Comparison of ENCODE assay signal across 10 mouse cellular contexts in genomic region chr13:55636185-55636983, GRCm38 (mm10). TPM values are rescaled to one million over a fixed set of nuclear protein-coding genes. Genes with fewer than 3 reads are reported as not detected.
DNase-seq lines count a peak whose midpoint lies in the region; ATAC-seq lines count a peak whose summit lies in the region.
"Had no signal": no experiment of that assay in that cellular context is flagged by ENCODE, and none has a peak within 500 bp of the region (broad histone marks: within the 10 kb centered on the region; RNA-seq: fewer than 3 reads in every experiment).

No protein-coding gene starts in this region.

- no peak for ATAC-seq in neural tube, embryonic 11.5 days (ENCODE audit: insufficient read depth, low FRiP score, low TSS enrichment)
- no peak for ATAC-seq in limb, embryonic 13.5 days (ENCODE audit: low FRiP score, low read depth)
- no peak for ATAC-seq in neural tube, embryonic 15.5 days (ENCODE audit: low FRiP score)
- no peak for ATAC-seq in erythroid progenitor cell, adult 5-6 weeks (replicated peaks; ENCODE audit: low FRiP score, poor library complexity, severe bottlenecking)

- H3K36me3 ChIP-seq in heart, embryonic 10.5 days: peaks cover 50% of the 10 kb centered on the region
- peaks cover 2% of the 10 kb centered on the region; the same call in 1 of the 2 replicates for H3K36me3 ChIP-seq in neural tube, embryonic 11.5 days (ENCODE audit: control insufficient read depth, insufficient read depth, low read length)
- H3K36me3 ChIP-seq in limb, embryonic 13.5 days: peaks cover 55% of the 10 kb centered on the region
- H3K36me3 ChIP-seq in neural tube, embryonic 15.5 days: peaks cover 54% of the 10 kb centered on the region

- intact Hi-C loops in heart, postnatal 14 days (cut with DNase I): no loop called here

- peak overlapping the region; percentile 87 for H3K4me3 ChIP-seq in heart, embryonic 10.5 days
- no peak overlapping the region for H3K4me3 ChIP-seq in neural tube, embryonic 11.5 days (ENCODE audit: low read depth, low read length)
- H3K4me3 ChIP-seq in limb, embryonic 13.5 days: peak overlapping the region; percentile 99
- no peak overlapping the region; the same call in 1 of the 2 replicates for H3K4me3 ChIP-seq in neural tube, embryonic 15.5 days (replicated peaks)

- H3K9ac ChIP-seq in neural tube, embryonic 11.5 days (ENCODE audit: low read length): no peak overlapping the region
- H3K9ac ChIP-seq in limb, embryonic 13.5 days: no peak overlapping the region
- H3K9ac ChIP-seq in neural tube, embryonic 15.5 days (replicated peaks): no peak overlapping the region

- WGBS in heart, embryonic 10.5 days: 90% methylated on average over 14 of the region's 14 CpGs
- WGBS in neural tube, embryonic 11.5 days: 89% methylated on average over 14 of the region's 14 CpGs
- 91% methylated on average over 14 of the region's 14 CpGs for WGBS in limb, embryonic 13.5 days
- 95% methylated on average over 14 of the region's 14 CpGs for WGBS in neural tube, embryonic 15.5 days

- H3K4me2 ChIP-seq in neural tube, embryonic 11.5 days (ENCODE audit: low read depth): peak overlapping the region; percentile 81; the same call in 1 of the 2 replicates
- peak overlapping the region; percentile 89 for H3K4me2 ChIP-seq in limb, embryonic 13.5 days (replicated peaks)
- peak overlapping the region; percentile 80 for H3K4me2 ChIP-seq in neural tube, embryonic 15.5 days

- H3K4me1 ChIP-seq in heart, embryonic 10.5 days: peaks cover 16% of the 10 kb centered on the region; the same call in 1 of the 2 replicates
- peaks cover 4% of the 10 kb centered on the region; the same call in 1 of the 2 replicates for H3K4me1 ChIP-seq in neural tube, embryonic 11.5 days (ENCODE audit: control insufficient read depth, insufficient read depth, low read length)
- peaks cover 17% of the 10 kb centered on the region for H3K4me1 ChIP-seq in limb, embryonic 13.5 days
- peaks cover 19% of the 10 kb centered on the region for H3K4me1 ChIP-seq in neural tube, embryonic 15.5 days

- H3K27me3 ChIP-seq in heart, embryonic 10.5 days (ENCODE audit: insufficient read depth, poor library complexity, severe bottlenecking): no peaks in the 10 kb centered on the region
- H3K27me3 ChIP-seq in neural tube, embryonic 11.5 days (ENCODE audit: control insufficient read depth, insufficient read depth, low read length): no peaks in the 10 kb centered on the region
- H3K27me3 ChIP-seq in limb, embryonic 13.5 days: no peaks in the 10 kb centered on the region
- H3K27me3 ChIP-seq in neural tube, embryonic 15.5 days (replicated peaks): no peaks in the 10 kb centered on the region

- H3K9me3 ChIP-seq in heart, embryonic 10.5 days: no peaks in the 10 kb centered on the region
- no peaks in the 10 kb centered on the region for H3K9me3 ChIP-seq in neural tube, embryonic 11.5 days (ENCODE audit: control insufficient read depth, low read length)
- H3K9me3 ChIP-seq in limb, embryonic 13.5 days: no peaks in the 10 kb centered on the region
- H3K9me3 ChIP-seq in neural tube, embryonic 15.5 days (replicated peaks): no peaks in the 10 kb centered on the region

- H3K27ac ChIP-seq in heart, embryonic 10.5 days: no peak overlapping the region
- no peak overlapping the region for H3K27ac ChIP-seq in neural tube, embryonic 11.5 days (ENCODE audit: low read depth, low read length)
- H3K27ac ChIP-seq in limb, embryonic 13.5 days: no peak overlapping the region
- no peak overlapping the region for H3K27ac ChIP-seq in neural tube, embryonic 15.5 days (replicated peaks)

- no peak for DNase-seq in heart, embryonic 10.5 days (ENCODE audit: low spot score)
- DNase-seq in heart, postnatal 14 days: no peak
- no peak for DNase-seq in neural tube, embryonic 11.5 days (ENCODE audit: low spot score)
- DNase-seq in neural tube, embryonic 10.5 days (ENCODE audit: extremely low spot score, low spot score): no peak
- DNase-seq in adrenal gland, adult (ENCODE audit: inconsistent age in 2 of 2, low spot score in 1 of 2): no peak
- DNase-seq: adrenal gland, postnatal 14 days; right cerebral cortex, adult 18-20 months had no signal

RNA-seq across cellular contexts. Expression of gene Ddx46, which starts 1.6 kb away (rescaled TPM):
- 26.8 and 36.4 TPM in 2 replicates for polyA plus RNA-seq in heart, embryonic 10.5 days (2016; fragmentation: Nextera tagmentation; extraction: Ambion mirVana)
- total RNA-seq in heart, postnatal 14 days (2021): 10 to 100 TPM; 26.0 TPM
- polyA plus RNA-seq in neural tube, embryonic 11.5 days (2014; fragmentation: Nextera tagmentation; extraction: Ambion mirVana): 52.9 and 53.4 TPM in 2 replicates
- 38.8 and 39.9 TPM in 2 replicates for polyA plus RNA-seq in limb, embryonic 13.5 days (2015; fragmentation: Nextera tagmentation; extraction: Ambion mirVana)
- 22.0 and 25.5 TPM in 2 replicates for polyA plus RNA-seq in neural tube, embryonic 15.5 days (2015; fragmentation: Nextera tagmentation; extraction: Ambion mirVana)
- total RNA-seq in erythroid progenitor cell, adult 5-6 weeks (2015; ENCODE audit: low replicate concordance): 40.7 and 51.2 TPM in 2 replicates
- 65.6 and 83.3 TPM in 2 replicates for total RNA-seq in erythroid progenitor cell, adult 5-6 weeks (2017; ENCODE audit: low replicate concordance)

RNA-seq across cellular contexts. Expression of gene Caml, which starts 13.6 kb away (rescaled TPM):
- polyA plus RNA-seq in heart, embryonic 10.5 days (2016; fragmentation: Nextera tagmentation; extraction: Ambion mirVana): 31.3 and 41.8 TPM in 2 replicates
- 10 to 100 TPM; 13.9 to 14.1 TPM for total RNA-seq in heart, postnatal 14 days (2021)
- 68.0 and 69.2 TPM in 2 replicates for polyA plus RNA-seq in neural tube, embryonic 11.5 days (2014; fragmentation: Nextera tagmentation; extraction: Ambion mirVana)
- 71.8 and 77.7 TPM in 2 replicates for polyA plus RNA-seq in limb, embryonic 13.5 days (2015; fragmentation: Nextera tagmentation; extraction: Ambion mirVana)
- polyA plus RNA-seq in neural tube, embryonic 15.5 days (2015; fragmentation: Nextera tagmentation; extraction: Ambion mirVana): 102 and 117 TPM in 2 replicates
- 15.5 and 34.6 TPM in 2 replicates for total RNA-seq in erythroid progenitor cell, adult 5-6 weeks (2015; ENCODE audit: low replicate concordance)
- 34.7 and 35.4 TPM in 2 replicates for total RNA-seq in erythroid progenitor cell, adult 5-6 weeks (2017; ENCODE audit: low replicate concordance)

RNA-seq across cellular contexts. Expression of gene B4galt7, which starts 36.7 kb away (rescaled TPM):
- polyA plus RNA-seq in heart, embryonic 10.5 days (2016; fragmentation: Nextera tagmentation; extraction: Ambion mirVana): 23.9 and 27.6 TPM in 2 replicates
- total RNA-seq in heart, postnatal 14 days (2021): 10 to 100 TPM; 10.0 to 11.4 TPM
- 21.7 and 22.0 TPM in 2 replicates for polyA plus RNA-seq in neural tube, embryonic 11.5 days (2014; fragmentation: Nextera tagmentation; extraction: Ambion mirVana)
- 34.8 and 37.3 TPM in 2 replicates for polyA plus RNA-seq in limb, embryonic 13.5 days (2015; fragmentation: Nextera tagmentation; extraction: Ambion mirVana)
- polyA plus RNA-seq in neural tube, embryonic 15.5 days (2015; fragmentation: Nextera tagmentation; extraction: Ambion mirVana): 45.5 and 48.3 TPM in 2 replicates
- 2.9 and 3.4 TPM in 2 replicates for total RNA-seq in erythroid progenitor cell, adult 5-6 weeks (2015; ENCODE audit: low replicate concordance)
- 0.53 and 4.0 TPM in 2 replicates for total RNA-seq in erythroid progenitor cell, adult 5-6 weeks (2017; ENCODE audit: low replicate concordance)

RNA-seq across cellular contexts. Expression of gene B230219D22Rik, which starts 56.5 kb away (rescaled TPM):
- 61.1 and 61.3 TPM in 2 replicates for polyA plus RNA-seq in heart, embryonic 10.5 days (2016; fragmentation: Nextera tagmentation; extraction: Ambion mirVana)
- 10 to 100 TPM; 49.7 to 52.5 TPM for total RNA-seq in heart, postnatal 14 days (2021)
- polyA plus RNA-seq in neural tube, embryonic 11.5 days (2014; fragmentation: Nextera tagmentation; extraction: Ambion mirVana): 73.8 and 77.8 TPM in 2 replicates
- polyA plus RNA-seq in limb, embryonic 13.5 days (2015; fragmentation: Nextera tagmentation; extraction: Ambion mirVana): 65.9 and 66.4 TPM in 2 replicates
- 71.9 and 73.0 TPM in 2 replicates for polyA plus RNA-seq in neural tube, embryonic 15.5 days (2015; fragmentation: Nextera tagmentation; extraction: Ambion mirVana)
- 38.9 and 52.4 TPM in 2 replicates for total RNA-seq in erythroid progenitor cell, adult 5-6 weeks (2015; ENCODE audit: low replicate concordance)
- total RNA-seq in erythroid progenitor cell, adult 5-6 weeks (2017; ENCODE audit: low replicate concordance): 25.3 and 33.8 TPM in 2 replicates

Comparison
In these comparisons a context has a peak if more than half of its experiments do, and no peak if none do; other contexts are left out.
1. H3K4me3 ChIP-seq: peak in heart, embryonic 10.5 days (single experiment) and limb, embryonic 13.5 days (single experiment); none in neural tube, embryonic 11.5 days (single experiment) and neural tube, embryonic 15.5 days (single experiment).
2. Peak in every context shown above with its lines, with median percentiles within 50 percentile points of each other: H3K4me2 ChIP-seq.